Mouse (Mus musculus) spleen, adult 2 months (tissue): Measurements from ENCODE around the gene Ubxn10.
A peak's percentile ranks its signal among the peaks of the same experiment; 100 is the strongest.

Source experiments
- CTCF ChIP-seq: fragments of 200-500 bp; IDR thresholded peaks from 2 replicates; pipeline ENCODE4 v1.5.1; 2011; ENCODE audit warnings: mild to moderate bottlenecking, inconsistent platforms; ENCODE audit not compliant: insufficient read depth, insufficient read length, insufficient replicate concordance; ENCODE audit errors: extremely low read depth
- POLR2A ChIP-seq: fragments of 200-500 bp; IDR thresholded peaks from 2 replicates; pipeline ENCODE4 v1.6.1; 2011; ENCODE audit warnings: low read depth, low read length, inconsistent platforms

DNA sequence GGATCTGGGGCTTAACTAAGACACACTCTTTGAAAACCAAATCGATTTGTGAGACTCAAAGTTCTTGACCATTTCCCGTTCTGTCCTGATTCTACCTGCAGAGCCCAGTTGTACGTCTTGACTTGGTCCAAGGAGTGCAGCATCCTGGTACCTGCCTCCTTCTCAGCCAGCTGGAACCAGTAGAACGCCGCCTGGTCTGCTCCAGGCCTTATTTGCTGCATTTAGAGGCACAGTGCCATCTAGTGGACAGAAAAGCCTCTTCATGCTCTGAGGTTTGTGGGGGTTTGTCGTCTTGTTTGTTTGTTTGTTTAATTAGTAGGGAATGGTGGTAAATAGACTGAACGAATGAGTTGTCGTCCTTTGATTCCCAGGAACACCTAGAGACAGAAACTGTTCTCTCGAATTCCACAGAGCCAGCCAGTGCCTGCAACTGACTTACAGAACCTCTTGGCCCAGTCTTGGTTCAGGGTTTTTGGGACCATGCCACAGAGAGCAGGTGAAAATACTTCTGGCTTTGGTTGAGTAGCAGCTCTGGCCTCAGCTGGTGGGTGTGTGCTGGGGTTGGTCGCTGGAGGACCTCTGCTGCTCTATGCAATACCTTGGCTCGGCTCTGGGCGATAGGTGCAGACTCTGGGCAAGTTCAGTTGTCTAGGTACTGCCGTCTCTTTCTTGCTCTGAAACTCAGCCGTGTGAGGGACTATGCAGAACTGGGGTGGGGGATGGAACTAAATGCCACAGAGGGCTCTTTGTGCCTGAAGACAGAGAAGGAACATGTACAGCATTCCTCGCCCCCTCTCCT, 36.6 kb downstream of the Ubxn10 start:
- TF ChIP-seq CTCF (peak; percentile 49; the same call in 1 of the 2 replicates), POLR2A (no peak)
